Mouse (Mus musculus): ENCODE results near the gene Ppp2r3a.

The Ppp2r3a gene

GRCm38 (mm10) chr9:101160092-101160491, 91.5 kb downstream of the Ppp2r3a start:
- DNase-seq (ENCODE audit: low read depth, low spot score) = no peak

- peak; percentile 41 for DNase-seq (ENCODE audit: low read depth, low spot score)
Observed at GRCm38 (mm10) chr9:101159431-101159830, 92.2 kb downstream of the Ppp2r3a start.

GRCm38 (mm10) chr9:101152872-101153271, 98.7 kb downstream of the Ppp2r3a start:
- DNase-seq (ENCODE audit: low read depth, low spot score) = no peak

- no peak for DNase-seq (ENCODE audit: low read depth, low spot score)
Observed at GRCm38 (mm10) chr9:101143635-101144034, 108.0 kb downstream of the Ppp2r3a start.

GRCm38 (mm10) chr9:101114182-101114884, 137.3 kb downstream of the Ppp2r3a start:
- DNase-seq (ENCODE audit: low read depth, low spot score) = no peak

GRCm38 (mm10) chr9:101113317-101113716, 138.3 kb downstream of the Ppp2r3a start:
- no peak for DNase-seq (ENCODE audit: low read depth, low spot score)

GRCm38 (mm10) chr9:101110013-101110412, 141.6 kb downstream of the Ppp2r3a start:
- no peak for DNase-seq (ENCODE audit: low read depth, low spot score)

- DNase-seq (ENCODE audit: low read depth, low spot score) = no peak
Observed at GRCm38 (mm10) chr9:101107386-101107785, 144.2 kb downstream of the Ppp2r3a start.

- no peak for DNase-seq (ENCODE audit: low read depth, low spot score)
Observed at GRCm38 (mm10) chr9:101105735-101106134, 145.9 kb downstream of the Ppp2r3a start.

- DNase-seq (ENCODE audit: low read depth, low spot score) = no peak
Observed at GRCm38 (mm10) chr9:101104931-101105330, 146.7 kb downstream of the Ppp2r3a start.

- no peak for DNase-seq (ENCODE audit: low read depth, low spot score)
Observed at GRCm38 (mm10) chr9:101102288-101102687, 149.3 kb downstream of the Ppp2r3a start.

GRCm38 (mm10) chr9:101101547-101101946, 150.0 kb downstream of the Ppp2r3a start:
- no peak for DNase-seq (ENCODE audit: low read depth, low spot score)

- no peak for DNase-seq (ENCODE audit: low read depth, low spot score)
Observed at GRCm38 (mm10) chr9:101100163-101100562, 151.4 kb downstream of the Ppp2r3a start.

GRCm38 (mm10) chr9:101099445-101099844, 152.2 kb downstream of the Ppp2r3a start:
- DNase-seq (ENCODE audit: low read depth, low spot score) = no peak

GRCm38 (mm10) chr9:101097542-101097941, 154.1 kb downstream of the Ppp2r3a start:
- no peak for DNase-seq (ENCODE audit: low read depth, low spot score)

GRCm38 (mm10) chr9:101096461-101096860, 155.1 kb downstream of the Ppp2r3a start:
- DNase-seq (ENCODE audit: low read depth, low spot score) = no peak

GRCm38 (mm10) chr9:101095425-101095824, 156.2 kb downstream of the Ppp2r3a start:
- no peak for DNase-seq (ENCODE audit: low read depth, low spot score)

GRCm38 (mm10) chr9:101083728-101084127, 167.9 kb downstream of the Ppp2r3a start:
- no peak for DNase-seq (ENCODE audit: low read depth, low spot score)

GRCm38 (mm10) chr9:101080046-101080685, 171.4 kb downstream of the Ppp2r3a start:
- DNase-seq (ENCODE audit: low read depth, low spot score) = no peak

GRCm38 (mm10) chr9:101078579-101078978, 173.0 kb downstream of the Ppp2r3a start:
- DNase-seq (ENCODE audit: low read depth, low spot score) = no peak

GRCm38 (mm10) chr9:101077486-101077885, 174.1 kb downstream of the Ppp2r3a start:
- no peak for DNase-seq (ENCODE audit: low read depth, low spot score)

- DNase-seq (ENCODE audit: low read depth, low spot score) = no peak
Observed at GRCm38 (mm10) chr9:101076095-101076875, 175.3 kb downstream of the Ppp2r3a start.
